Mouse (Mus musculus): ENCODE data around the gene Dffa.
"Not testable (repeated sequence)": the region's sequence is repeated elsewhere in the genome, so short reads cannot be mapped to it uniquely, and the experiment has no call there.

The Dffa gene

DNA sequence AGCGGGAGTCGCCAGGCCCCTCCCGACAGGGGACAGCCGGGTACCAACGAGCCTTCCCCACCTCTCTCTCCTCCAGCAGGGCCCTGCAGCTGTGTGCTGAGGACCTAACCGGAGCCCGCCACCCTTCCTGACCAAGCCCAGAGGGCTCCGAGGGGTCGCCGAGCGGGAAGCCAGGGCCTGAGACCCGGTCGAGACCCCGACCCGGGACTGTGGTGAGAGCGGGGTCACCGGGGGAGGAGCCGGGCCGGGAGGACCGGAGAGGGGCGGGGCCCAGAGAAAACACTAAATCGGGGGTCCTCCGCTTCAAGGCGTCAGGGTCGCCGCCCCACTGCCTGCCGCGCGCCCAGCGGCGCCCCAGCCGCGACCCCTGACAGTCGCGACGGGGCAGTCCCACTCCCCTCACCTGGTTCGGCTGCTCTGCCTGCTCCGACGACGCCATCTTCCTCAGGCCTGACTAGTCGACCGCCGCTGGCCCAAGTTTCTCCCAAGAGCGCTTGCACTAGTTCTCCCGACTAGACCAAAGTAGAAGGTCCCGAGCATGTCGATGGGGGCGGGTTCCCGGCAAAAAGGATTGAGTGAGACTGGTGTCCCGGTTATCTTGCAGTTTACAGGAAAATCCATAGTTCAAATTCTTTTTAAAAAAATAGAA is 4.5 kb upstream of the Dffa start, which contains the start of gene Pex14:
Gene Pex14, minus strand, starts transcription at position 508 of the 649 bp plus-strand sequence.
- DNase-seq = peak; percentile 88

DNA sequence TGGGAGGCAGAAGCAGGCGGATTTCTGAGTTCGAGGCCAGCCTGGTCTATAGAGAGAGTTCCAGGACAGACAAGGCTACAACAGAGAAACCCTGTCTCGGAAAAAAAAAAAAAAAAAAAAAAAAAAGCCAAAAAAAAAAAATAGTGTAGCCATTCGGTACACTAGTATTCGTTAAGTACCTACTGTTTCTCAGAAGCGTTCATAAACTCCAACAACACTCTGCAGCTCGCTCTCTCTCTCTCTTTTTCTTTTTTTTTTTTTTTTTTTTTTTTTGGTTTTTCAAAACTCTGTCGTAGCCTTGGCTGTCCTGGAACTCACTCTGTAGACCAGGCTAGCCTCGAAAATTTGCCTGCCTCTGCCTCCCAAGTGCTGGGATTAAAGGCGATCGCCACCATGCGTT is 3.5 kb upstream of the Dffa start:
- DNase-seq = not testable (repeated sequence)

DNA sequence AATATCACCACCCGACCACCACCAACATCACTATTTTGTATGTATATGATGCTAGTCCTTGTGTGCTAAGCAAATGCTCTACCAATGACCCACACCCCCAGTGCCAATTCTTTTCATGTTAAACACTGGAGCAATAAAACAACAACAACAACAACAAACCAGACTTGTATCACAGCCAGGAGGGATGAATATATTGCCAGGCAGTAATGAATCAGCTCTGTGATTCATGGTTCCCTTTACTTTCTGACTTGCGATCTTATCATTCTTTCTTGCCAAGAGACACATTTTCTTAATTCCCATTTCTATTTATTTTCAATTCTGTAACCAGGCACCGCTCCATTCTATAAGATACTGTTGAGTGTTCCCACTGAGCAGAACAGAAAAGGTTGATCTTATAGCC is 2.5 kb upstream of the Dffa start:
- no peak for DNase-seq

- DNase-seq = not testable (repeated sequence)
Observed at GRCm38 (mm10) chr4:149119978-149120562, 16.1 kb downstream of the Dffa start.

DNA sequence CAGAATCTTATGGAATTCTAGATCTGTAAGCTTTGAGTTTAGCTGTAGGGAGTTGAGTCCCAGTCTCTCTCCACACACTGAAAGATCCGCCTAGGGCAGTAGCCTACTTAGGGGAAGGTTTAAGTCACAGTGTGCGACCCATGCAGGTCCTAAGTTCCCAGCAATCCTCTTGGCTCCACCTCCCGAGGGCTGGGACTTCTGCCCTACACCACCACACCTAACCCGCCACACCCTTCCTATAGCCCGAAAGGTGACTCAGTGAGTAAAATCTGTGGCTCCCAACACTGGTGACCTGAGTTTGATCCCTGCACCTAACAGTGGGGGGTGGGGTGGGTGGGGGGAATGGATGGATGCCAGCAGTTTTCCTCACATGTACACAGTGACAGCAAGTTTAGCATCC is 19.5 kb downstream of the Dffa start:
- no peak for DNase-seq

DNA sequence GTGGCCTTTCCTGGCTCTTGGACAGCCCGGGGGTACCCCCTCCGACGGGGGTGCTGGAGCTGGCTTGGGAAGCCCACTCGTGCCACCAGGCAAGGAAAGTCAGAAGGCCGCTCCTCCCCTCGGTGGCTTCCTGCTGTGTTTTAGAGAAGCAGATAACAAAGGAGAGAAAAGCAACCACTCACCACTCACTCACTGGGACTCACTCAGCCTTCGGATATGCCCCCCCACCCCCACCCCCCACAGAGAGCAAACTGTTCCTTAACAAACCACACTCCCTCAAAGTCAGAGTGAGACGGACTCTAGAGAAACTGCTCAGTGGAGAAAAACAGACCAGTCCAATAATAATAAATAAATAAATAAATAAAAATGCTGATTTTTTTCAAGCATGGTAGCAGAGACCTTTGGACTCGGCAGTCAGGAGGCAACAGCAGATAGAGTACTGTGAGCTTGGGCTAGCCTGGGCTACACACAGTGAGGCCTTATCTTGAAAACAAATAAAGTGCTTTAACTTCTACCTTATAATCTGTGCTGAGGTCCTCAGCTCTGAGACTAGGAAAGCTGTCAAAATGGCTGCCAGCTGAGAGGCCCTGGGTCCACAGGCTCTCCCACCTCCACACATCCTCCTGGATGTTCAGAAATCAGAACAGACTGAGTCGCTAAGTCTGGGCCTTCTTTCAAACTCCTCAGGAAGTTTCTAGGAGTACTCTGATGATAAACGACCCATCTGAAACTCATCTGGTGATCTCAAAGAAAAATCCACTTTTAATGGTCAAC is 21.6 kb downstream of the Dffa start:
- no peak for DNase-seq

DNA sequence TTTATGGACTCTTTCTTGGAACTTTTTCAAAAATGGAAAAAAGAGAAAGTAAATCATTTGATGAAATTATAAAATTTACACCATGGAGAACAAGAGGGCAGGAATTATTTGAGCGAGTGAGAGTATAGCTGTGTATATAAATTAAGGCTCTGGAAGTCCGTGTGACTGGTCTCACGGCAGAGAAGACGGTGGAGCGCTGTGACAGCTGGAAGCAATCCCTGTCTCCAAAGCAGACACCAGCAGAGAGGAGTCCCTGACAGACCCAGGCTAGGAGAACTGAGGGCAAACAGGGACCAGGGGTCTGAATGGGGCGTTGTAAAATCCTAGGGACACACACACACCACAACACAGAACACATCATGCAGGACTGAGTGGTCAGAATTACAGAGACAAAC is 22.2 kb downstream of the Dffa start:
- no peak for DNase-seq

GRCm38 (mm10) chr4:149126663-149127062 is 22.7 kb downstream of the Dffa start, which contains the start of gene Cort:
Gene Cort (minus strand): TSS chr4:149126763.
- DNase-seq = no peak

GRCm38 (mm10) chr4:149128467-149128866 is 24.5 kb downstream of the Dffa start:
- DNase-seq = no peak

GRCm38 (mm10) chr4:149131021-149131752 is 27.2 kb downstream of the Dffa start:
- DNase-seq = no peak

GRCm38 (mm10) chr4:149131789-149132565 is 28.0 kb downstream of the Dffa start:
- no peak for DNase-seq

DNA sequence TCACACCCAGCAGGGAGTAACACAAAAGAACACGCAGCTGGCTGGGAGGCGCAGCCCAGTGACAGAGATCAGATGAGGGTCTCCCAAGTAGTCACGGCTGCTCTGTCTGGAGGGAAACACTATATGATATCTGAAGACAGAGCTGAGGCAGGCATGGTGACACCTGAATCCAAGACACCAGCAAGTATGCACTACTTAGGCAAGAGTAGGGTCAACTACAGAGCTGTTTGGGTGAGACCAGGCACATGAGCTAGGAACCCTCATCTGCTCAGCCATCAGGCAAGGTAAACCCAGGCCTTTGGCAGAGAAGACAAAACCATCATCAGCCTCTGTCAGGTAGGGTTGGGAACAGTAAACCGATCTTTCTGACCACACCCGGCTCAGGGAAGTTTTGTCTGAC is 29.4 kb downstream of the Dffa start:
- no peak for DNase-seq

DNA sequence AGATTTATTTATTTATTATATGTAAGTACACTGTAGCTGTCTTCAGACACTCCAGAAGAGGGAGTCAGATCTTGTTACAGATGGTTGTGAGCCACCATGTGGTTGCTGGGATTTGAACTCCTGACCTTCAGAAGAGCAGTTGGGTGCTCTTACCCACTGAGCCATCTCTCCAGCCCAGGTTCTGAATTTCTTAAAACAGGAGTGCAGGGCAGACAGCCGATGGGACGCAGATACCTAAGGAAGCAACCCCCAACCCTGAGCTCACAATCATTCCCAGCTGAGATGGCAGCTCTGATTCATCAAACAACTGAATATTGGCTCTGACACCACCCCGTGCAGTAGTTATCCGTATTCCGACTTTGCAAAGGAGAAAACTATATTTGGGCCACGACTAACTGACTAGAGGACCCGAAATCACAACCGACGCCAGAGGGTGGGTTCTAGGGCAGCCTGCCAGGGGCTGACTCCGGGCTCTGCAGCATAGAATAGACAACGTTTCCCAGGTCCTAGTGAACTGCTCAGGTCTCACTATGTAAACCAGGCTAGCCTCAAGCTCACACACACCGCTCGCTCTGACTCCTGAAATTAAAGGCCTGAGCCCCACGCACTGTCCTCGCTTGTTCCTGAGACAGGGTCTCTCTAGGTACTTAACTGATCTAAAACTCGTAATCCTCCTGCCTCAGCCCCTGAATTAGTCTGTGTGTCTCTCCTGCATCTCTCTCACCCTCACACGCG is 32.3 kb downstream of the Dffa start:
- no peak for DNase-seq

DNA sequence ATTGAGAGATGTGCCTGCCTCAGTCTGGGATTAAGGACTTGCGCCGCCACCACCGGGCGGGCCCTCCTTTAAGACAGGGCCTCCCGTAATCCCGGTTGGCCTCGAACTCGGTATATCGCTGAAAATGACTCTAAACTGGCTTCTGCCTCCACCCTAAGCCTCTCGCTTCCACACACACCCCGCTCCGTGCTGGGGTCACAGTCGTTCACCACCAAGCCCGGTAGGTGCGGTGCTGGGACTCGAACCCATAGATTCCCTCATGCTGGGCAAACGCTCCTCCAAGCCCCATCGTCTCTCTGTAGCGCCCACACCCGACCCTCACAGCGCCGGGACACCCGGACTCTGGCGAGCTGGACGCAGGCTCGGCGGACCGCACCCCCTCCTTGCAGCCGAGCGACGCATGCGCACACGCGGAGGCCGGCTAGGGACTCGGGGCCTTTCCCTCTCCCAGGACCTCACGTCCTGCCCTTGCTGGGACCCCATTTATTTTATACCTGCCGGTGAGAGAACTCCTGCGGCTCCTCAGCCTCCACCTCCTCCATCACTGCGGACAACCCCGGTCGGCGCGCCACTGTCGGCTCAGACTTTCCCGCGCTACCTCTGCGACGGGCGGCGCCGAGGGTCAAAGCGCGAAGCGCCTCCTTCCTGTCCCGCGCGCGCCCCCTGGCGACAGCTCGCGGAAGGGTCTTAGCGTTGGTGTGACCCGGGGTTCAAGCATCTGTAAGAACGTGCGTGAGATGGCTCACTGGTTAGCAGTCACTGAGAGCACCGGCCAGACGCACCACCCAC is 33.2 kb downstream of the Dffa start, which contains the start of gene Cenps:
Gene Cenps, minus strand, starts transcription at position 648 of the 789 bp plus-strand sequence.
- DNase-seq = peak; percentile 90

- DNase-seq = no peak
Observed at GRCm38 (mm10) chr4:149138515-149138914, 34.6 kb downstream of the Dffa start.

- no peak for DNase-seq
Observed at GRCm38 (mm10) chr4:149143594-149143993, 39.6 kb downstream of the Dffa start.

DNA sequence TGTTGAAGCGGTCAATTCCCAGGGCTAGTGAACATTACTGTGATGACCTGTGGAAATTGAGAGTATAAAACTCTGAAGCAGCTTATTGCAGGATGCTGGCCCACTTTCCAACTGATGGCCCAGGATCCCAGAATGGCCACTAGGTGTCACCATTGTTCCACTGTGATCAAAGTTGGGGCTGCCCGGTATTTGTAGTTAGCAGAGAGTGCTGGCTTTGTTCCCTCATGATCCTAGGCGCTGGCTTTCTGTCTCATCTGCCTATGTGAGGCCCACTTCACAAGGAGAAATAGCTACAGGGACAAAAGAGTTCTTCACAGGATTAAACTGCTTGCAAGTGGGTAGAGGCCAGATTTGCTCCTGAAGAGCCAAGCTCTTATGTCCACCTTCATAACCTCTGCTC is 40.5 kb downstream of the Dffa start:
- DNase-seq = peak; percentile 81

- DNase-seq = no peak
Observed at GRCm38 (mm10) chr4:149145151-149145550, 41.2 kb downstream of the Dffa start.

DNA sequence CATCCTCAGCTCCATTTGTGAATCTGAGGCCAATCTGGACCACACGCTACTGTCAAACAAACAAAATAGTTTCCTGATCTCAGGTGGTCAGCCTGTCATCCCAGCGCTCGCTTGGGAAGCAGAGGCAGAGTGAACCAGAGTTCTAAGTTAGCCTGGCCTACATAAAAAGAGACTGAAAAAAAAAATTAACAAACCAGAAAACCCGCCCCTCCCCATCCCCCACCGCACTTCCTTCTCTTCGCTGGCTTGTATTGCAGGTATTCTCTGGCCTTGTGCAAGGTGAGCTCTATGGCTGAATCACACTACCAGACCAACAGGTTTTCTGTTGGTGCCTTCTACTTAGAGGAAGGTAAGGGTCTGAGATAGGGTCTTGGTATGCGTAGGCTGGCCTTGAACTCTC is 43.6 kb downstream of the Dffa start:
- peak; percentile 10 for DNase-seq

DNA sequence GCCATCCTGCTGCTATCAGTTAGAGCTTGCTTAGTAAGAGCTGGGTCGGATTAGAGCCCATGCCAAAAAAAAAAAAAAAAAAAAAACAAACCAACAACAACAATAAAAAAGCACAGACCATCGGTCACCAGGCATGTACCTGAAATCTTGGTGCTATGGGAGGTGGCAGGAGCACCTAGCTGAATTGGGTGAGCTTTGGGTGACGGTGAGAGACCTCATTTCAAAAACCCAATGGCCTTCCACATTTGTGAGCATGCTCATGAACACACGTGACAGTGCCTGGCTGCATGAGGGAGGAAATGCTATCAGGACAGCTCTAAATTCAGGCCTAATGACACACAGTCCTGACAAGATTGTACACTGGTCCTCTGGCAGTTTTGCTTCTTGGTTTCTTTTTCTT is 44.1 kb downstream of the Dffa start:
- no peak for DNase-seq

GRCm38 (mm10) chr4:149149196-149149595 is 45.2 kb downstream of the Dffa start:
- DNase-seq = no peak

Measured in thymus, postnatal 25 days (tissue).